Mouse (Mus musculus): ENCODE data around the gene Slc12a9. TPM values are rescaled to one million over a fixed set of nuclear protein-coding genes. Genes with fewer than 3 reads are reported as not detected.

Slc12a9 gene
- polyA plus RNA-seq, 1 experiment = 6.4 TPM

GRCm38 (mm10) chr5:137277360-137278342 is 55.7 kb downstream of the Slc12a9 start:
- TF ChIP-seq GATA1 (IDR thresholded peaks at IDR 0.05; ENCODE audit: borderline replicate concordance, low read length) (no peak), FLI1 (IDR thresholded peaks at IDR 0.05; ENCODE audit: low read length) (no peak)
- H3K4me1 ChIP-seq = peaks cover 12% of the 10 kb centered on the region
- H3K27me3 ChIP-seq (replicated peaks) = peaks cover 7% of the 10 kb centered on the region
- peaks cover 20% of the 10 kb centered on the region for H3K9me3 ChIP-seq
- H3K4me3 ChIP-seq (replicated peaks) = no peak overlapping the region
- H3K36me3 ChIP-seq (replicated peaks; ENCODE audit: low read length) = no peaks in the 10 kb centered on the region

GRCm38 (mm10) chr5:137268131-137268910 is 65.1 kb downstream of the Slc12a9 start:
- TF ChIP-seq FLI1 (IDR thresholded peaks at IDR 0.05; ENCODE audit: low read length) = no peak
- TF ChIP-seq GATA1 (IDR thresholded peaks at IDR 0.05; ENCODE audit: borderline replicate concordance, low read length) = no peak
- Histone ChIP-seq H3K9me3 (peaks cover 15% of the 10 kb centered on the region), H3K4me3 (replicated peaks) (no peak overlapping the region), H3K36me3 (replicated peaks; ENCODE audit: low read length) (peaks cover 7% of the 10 kb centered on the region), H3K27me3 (replicated peaks) (peaks cover 28% of the 10 kb centered on the region), H3K4me1 (peaks cover 29% of the 10 kb centered on the region)

DNA sequence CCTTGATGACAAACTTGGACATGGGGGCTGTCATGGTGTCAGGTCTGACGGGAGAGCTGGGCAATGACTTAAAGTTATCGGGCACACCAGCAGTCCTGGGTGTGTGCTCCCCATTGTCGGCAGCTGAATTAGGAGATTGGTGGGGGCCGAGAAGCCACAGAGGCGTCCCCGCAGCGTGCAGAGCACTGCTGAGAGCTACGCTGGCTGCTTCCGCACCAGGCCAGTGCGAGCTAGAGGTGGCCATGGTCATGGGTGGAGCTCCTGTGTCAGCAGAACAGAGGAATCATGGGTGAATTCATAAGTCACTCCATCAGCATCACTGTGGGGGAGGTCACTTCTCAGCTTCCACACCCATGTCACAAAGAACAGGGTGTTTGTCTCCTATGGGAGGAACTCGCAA is 68.6 kb downstream of the Slc12a9 start:
- Histone ChIP-seq H3K9me3 (no peaks in the 10 kb centered on the region; the same call in 1 of the 2 replicates), H3K4me3 (replicated peaks) (peak overlapping the region; percentile 42), H3K4me1 (peaks cover 33% of the 10 kb centered on the region), H3K27me3 (replicated peaks) (peaks cover 31% of the 10 kb centered on the region), H3K36me3 (replicated peaks; ENCODE audit: low read length) (peaks cover 7% of the 10 kb centered on the region)
- TF ChIP-seq GATA1 (IDR thresholded peaks at IDR 0.05; ENCODE audit: borderline replicate concordance, low read length) (no peak), FLI1 (IDR thresholded peaks at IDR 0.05; ENCODE audit: low read length) (no peak)

Other genes starting within 250 kb of the Slc12a9 start
- 2.1 and 3.8 TPM in 2 replicates for gene Trim56, start 217.4 kb downstream of the Slc12a9 start, polyA plus RNA-seq (2012; ENCODE audit: insufficient read depth, low replicate concordance)
- not detected in 2 replicates for gene Muc3, start 184.3 kb downstream of the Slc12a9 start, polyA plus RNA-seq (2012; ENCODE audit: insufficient read depth, low replicate concordance)
- gene Muc3a, start 121.2 kb downstream of the Slc12a9 start, polyA plus RNA-seq (2012; ENCODE audit: insufficient read depth, low replicate concordance) = 0.11 TPM in 1 of 2 replicates, not detected in the other
- 206 and 642 TPM in 2 replicates for gene Ache, start 46.1 kb downstream of the Slc12a9 start, polyA plus RNA-seq (2012; ENCODE audit: insufficient read depth, low replicate concordance)
- 278 and 294 TPM in 2 replicates for gene Ufsp1, start 39.0 kb downstream of the Slc12a9 start, polyA plus RNA-seq (2012; ENCODE audit: insufficient read depth, low replicate concordance)
- gene Srrt, start 25.9 kb downstream of the Slc12a9 start, polyA plus RNA-seq (2012; ENCODE audit: insufficient read depth, low replicate concordance) = 163 and 271 TPM in 2 replicates
- gene Trip6, start 19.2 kb downstream of the Slc12a9 start, polyA plus RNA-seq (2012; ENCODE audit: insufficient read depth, low replicate concordance) = 35.0 and 68.0 TPM in 2 replicates
- not detected in 2 replicates for gene Ephb4, start 16.5 kb upstream of the Slc12a9 start, polyA plus RNA-seq (2012; ENCODE audit: insufficient read depth, low replicate concordance)
- not detected in 2 replicates for gene Zan, start 143.5 kb upstream of the Slc12a9 start, polyA plus RNA-seq (2012; ENCODE audit: insufficient read depth, low replicate concordance)
- 30.7 and 70.0 TPM in 2 replicates for gene Pop7, start 168.9 kb upstream of the Slc12a9 start, polyA plus RNA-seq (2012; ENCODE audit: insufficient read depth, low replicate concordance)
- gene Gigyf1, start 185.0 kb upstream of the Slc12a9 start, polyA plus RNA-seq (2012; ENCODE audit: insufficient read depth, low replicate concordance) = 13.2 and 15.3 TPM in 2 replicates
- gene Epo, start 199.6 kb upstream of the Slc12a9 start, polyA plus RNA-seq (2012; ENCODE audit: insufficient read depth, low replicate concordance) = not detected in 2 replicates
- gene Gnb2, start 199.9 kb upstream of the Slc12a9 start, polyA plus RNA-seq (2012; ENCODE audit: insufficient read depth, low replicate concordance) = 332 and 439 TPM in 2 replicates
- gene Actl6b, start 219.9 kb upstream of the Slc12a9 start, polyA plus RNA-seq (2012; ENCODE audit: insufficient read depth, low replicate concordance) = not detected in 2 replicates
- gene Tfr2, start 236.2 kb upstream of the Slc12a9 start, polyA plus RNA-seq (2012; ENCODE audit: insufficient read depth, low replicate concordance) = 1.7 and 5.8 TPM in 2 replicates